Mouse (Mus musculus) telencephalon, adult 2 months (tissue): ENCODE data around the gene Gm49337.

Source experiments
- DNase-seq: peaks from one replicate; pipeline ENCODE4 v3.0.0-alpha.2; 2011; ENCODE audit warnings: low read depth, low spot score

Gene Gm49337

DNA sequence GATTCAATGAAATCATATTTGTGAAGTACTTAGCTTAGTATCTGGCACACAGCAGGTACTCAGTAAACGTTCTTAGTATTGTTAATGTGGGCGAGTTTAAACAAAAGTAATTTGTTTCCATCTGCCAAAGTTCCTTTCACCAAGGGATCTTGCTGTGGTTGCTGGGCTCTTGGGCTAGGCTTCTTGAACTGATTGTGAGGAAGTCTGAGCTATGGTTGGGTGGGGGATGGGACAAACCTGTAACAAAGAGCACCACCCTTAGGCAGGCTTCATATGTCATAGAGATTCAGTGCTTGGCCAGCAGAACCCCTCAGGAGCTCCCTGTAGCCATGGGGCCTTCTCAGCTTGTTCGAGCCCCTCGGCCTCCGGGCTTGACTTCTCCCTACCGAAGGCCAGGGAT is at the start of gene Gm49337, which contains the start of gene 1700042G07Rik:
Gene Gm49337, plus strand, starts transcription at position 313 of the 400 bp plus-strand sequence.
Gene 1700042G07Rik, plus strand, starts transcription at position 301 of the 400 bp plus-strand sequence.
- no peak for DNase-seq

GRCm38 (mm10) chr4:116123602-116124519 is 49.3 kb upstream of the Gm49337 start, which contains the start of the genes Rad54l and Pomgnt1:
TSS of gene Rad54l (minus strand) at chr4:116123690.
TSS of gene Pomgnt1 (plus strand) at chr4:116123840.
- peak; percentile 82 for DNase-seq

DNA sequence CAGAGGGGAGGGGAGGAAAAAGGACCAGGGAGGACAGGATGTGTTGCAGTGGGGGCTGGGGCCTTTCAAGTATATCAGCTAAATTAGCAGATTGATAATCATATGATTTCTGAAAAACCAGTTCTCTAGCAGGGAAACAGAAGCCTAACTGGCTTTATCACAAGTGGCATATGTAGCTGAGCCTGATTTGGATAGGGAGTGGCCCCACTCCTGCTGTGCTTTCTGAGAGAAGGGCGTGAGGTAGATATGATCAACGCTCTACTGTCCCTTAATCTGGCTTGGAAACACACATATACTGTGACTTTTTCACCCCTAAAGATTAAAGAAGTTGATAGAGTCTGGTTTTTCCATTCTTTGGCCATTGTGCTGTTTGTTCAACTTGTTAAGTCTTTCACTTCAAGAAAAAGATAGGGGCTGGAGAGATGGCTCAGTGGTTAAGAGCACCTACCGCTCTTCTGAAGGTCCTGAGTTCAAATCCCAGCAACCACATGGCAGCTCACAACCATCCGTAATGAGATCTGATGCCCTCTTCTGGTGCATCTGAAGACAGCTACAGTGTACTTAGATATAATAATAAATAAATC is 47.3 kb upstream of the Gm49337 start:
- no peak for DNase-seq

DNA sequence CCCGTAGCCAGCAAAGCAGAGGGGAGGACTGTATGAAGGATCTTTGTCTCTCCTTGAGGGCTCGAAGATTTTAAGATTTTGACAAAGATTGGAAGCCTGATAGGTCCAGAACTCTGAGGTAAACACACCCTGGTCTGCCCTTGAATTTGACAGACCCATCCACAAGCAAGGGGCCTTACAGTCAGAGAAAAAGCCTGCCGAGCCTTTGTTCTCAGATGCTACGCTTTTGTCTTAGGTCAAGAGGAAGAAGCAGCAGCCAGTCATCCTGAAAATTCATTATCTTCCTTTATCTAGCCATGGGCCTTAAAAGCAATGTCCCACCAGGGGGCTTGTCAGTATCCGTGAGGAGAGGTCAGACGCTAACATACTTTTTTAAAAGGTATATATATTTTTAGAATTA is 45.2 kb upstream of the Gm49337 start:
- no peak for DNase-seq

GRCm38 (mm10) chr4:116133126-116133525 is 40.1 kb upstream of the Gm49337 start:
- DNase-seq = no peak

DNA sequence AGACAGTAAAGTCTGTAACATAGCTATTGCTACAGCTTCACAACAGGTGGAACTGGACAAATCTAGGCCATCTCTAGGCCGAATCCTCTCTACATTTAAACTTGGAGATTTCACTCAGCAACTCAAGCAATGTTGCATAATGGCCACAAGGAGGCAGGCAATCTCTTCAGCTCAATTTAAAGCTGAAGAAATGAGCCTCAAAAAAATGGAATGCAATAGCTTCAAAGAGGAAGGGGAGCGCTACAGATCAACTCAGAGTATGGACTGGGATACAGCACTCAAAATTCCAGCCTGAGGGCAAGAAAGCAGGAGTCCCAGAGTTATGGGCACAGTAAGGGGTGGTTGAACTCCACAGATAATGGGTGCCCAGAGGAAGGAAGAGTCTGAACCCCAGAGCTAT is 38.2 kb upstream of the Gm49337 start:
- no peak for DNase-seq

DNA sequence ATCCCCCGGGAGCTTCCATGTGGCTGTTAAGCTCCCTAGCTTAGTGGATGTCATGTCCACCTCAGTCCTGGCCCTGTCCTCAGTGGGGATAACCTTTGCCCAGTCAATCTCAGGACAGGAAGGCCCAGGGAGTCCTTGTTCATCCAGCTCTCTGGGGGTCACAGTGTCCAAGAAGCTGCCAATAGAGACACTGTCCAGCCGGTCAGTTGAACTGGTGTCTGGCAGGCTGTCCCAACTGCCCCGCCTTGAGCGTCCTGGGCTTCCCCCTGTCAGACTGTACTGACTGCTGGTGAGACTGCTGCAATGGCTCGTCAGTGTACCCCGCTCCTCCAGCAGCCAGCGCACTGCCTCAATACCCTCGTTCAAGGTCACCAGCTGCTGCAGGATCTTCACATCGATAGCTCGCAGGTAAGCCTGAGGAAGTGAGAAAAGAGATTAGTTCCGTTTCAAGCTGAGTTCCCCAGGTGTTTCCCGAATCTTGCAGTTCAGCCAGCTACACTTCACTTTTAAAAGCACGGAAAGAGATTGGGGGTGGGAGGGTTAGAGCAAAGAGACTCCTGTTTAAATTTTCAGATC is 35.7 kb upstream of the Gm49337 start:
- no peak for DNase-seq

DNA sequence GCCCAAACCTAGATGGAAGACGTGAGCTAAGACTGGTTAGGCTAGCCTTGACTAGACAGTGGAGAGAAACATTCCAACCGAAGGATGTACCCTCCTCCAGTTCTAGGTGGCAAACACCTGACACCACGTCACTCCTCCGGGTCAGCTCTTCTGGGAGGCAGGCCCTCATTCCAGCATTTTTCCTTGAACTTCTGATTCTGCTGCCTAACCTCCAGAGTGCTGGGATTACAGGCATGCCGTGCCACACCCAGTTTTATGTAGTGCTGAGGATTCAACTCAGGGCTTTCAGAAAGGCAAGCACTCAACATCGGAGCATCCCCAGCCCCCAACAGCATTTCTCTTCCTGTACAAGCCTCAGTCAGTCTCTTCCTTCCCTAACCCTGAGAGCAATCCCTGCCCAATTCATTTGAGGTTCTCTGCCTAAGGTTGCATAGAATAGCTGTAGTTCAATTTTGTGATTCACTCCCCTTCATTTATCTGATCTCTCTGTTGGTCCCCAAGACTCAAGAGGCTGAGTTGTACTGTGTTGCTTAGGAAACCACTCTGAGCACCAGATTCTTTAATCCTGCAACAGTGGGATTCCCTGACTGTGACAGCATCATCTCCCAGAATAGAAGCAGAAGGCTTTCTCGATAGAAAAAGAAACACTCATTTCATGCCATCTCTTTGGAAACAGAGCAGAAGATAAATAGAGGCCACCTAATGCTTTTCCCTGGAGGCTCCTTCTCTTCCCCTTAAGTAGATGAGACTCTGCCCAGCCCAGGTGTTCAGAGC is 32.2 kb upstream of the Gm49337 start:
- peak; percentile 79 for DNase-seq

DNA sequence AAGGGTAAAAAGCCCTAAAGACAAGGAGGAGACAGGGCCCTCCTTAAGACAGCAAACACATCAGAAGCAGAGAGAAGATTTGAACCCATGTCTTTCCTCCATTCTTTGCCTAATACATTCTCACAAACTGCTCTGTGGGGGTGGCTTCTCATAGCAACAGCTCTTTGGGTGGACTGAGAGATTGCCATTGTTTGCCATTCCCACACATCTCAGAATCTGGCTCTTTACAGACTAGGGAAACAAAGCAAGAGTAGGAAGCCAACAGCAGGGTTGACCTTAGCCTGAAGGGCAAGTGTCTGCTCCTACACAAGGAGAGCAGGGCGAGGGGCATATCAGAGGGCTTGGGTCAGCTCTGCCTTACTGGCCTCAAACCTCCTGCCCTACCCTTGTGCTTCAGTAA is 31.4 kb upstream of the Gm49337 start:
- DNase-seq = no peak

DNA sequence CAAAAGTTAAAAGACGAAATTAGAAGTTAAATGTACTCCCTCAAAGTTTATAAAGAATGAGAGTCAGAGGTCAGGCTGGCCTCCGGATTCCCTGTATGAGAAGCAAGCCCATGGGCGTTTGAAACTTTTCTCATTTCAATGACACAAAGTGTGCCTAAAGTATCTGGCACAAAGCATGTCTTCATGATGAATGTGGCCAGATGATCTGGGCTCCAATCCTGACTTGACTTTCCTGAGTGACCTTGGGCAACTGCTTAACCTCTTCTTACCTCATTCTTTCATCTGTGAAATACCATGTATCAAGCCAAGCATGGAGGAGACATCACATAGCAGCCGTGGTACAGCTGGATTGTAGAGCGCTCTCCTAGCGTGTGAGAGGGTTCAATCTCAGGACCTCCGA is 30.9 kb upstream of the Gm49337 start:
- DNase-seq = no peak

- no peak for DNase-seq
Observed at GRCm38 (mm10) chr4:116143317-116143811, 29.8 kb upstream of the Gm49337 start.

- DNase-seq = no peak
Observed at GRCm38 (mm10) chr4:116143891-116144717, 29.1 kb upstream of the Gm49337 start.

GRCm38 (mm10) chr4:116149812-116150155 is 23.4 kb upstream of the Gm49337 start:
- no peak for DNase-seq

GRCm38 (mm10) chr4:116150156-116150861 is 22.9 kb upstream of the Gm49337 start:
- DNase-seq = no peak

GRCm38 (mm10) chr4:116150862-116151221 is 22.3 kb upstream of the Gm49337 start:
- no peak for DNase-seq

GRCm38 (mm10) chr4:116151238-116151637 is 21.9 kb upstream of the Gm49337 start, which contains the start of gene Lurap1:
TSS of gene Lurap1 (minus strand) at chr4:116151338.
- no peak for DNase-seq

DNA sequence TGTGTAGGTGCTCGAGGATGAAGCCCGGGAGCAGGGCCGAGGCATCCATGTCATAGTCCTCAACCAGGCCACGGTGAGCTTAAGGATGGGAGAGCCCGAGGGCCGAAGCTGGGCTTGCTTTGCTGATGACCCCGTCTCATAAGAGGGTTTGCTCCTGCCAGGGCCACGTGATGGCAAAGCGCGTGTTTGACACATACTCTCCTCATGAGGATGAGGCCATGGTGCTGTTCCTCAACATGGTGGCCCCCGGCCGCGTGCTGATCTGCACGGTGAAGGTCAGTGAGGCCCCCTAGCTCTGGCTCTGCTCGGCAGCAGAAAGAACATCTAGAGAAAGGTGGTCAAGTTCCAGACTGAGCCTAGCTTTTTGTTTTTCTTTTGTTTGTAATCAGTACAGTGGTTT is 20.5 kb upstream of the Gm49337 start:
- no peak for DNase-seq

GRCm38 (mm10) chr4:116157882-116158281 is 15.3 kb upstream of the Gm49337 start:
- no peak for DNase-seq

DNA sequence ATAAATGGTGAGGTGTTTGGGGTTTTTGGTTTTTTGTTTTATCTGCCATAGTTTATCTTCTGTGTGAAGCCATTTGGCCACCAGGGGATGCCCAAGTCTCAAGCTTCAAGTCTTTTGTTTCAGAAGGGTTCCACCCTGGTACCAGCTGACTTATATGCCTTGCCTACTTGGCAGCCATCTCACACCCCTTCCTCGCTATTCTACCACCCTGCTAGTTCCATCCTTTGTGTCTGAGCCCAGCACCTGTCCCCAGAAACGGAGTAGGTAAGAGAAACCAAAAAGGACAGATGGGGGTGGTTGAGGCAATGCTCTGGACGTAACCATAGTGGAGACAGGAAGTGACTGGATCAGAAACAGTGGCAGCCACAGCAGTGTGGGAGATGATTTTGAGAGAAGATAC is 13.3 kb upstream of the Gm49337 start:
- no peak for DNase-seq

- peak; percentile 94 for DNase-seq
Observed at GRCm38 (mm10) chr4:116160769-116161168, 12.4 kb upstream of the Gm49337 start.
